Mouse (Mus musculus): ENCODE measurements around the gene Hras.

- TF ChIP-seq POLR2A (IDR thresholded peaks at IDR 0.05; ENCODE audit: control insufficient read depth, extremely low read depth, insufficient read depth, low read length, poor library complexity) (no peak), CTCF (IDR thresholded peaks at IDR 0.05; ENCODE audit: borderline replicate concordance, control insufficient read depth, extremely low read depth, insufficient read depth, low read length, poor library complexity) (no peak)
Observed at GRCm38 (mm10) chr7:141227796-141228195, 34.0 kb upstream of the Hras start.
